Mouse (Mus musculus) megakaryocyte, embryonic 14.5 days (primary cell): Measurements from ENCODE around the gene Mrm2.

Experiments used
- FLI1 ChIP-seq: IDR thresholded peaks from 2 replicates; pipeline ENCODE4 v1.6.1; 2012; ENCODE audit warnings: low read length, inconsistent platforms, mixed read lengths
- GATA1 ChIP-seq: IDR thresholded peaks from 3 replicates; pipeline ENCODE4 v1.6.1; 2012; ENCODE audit warnings: mixed read lengths, low read length, inconsistent platforms, borderline replicate concordance

DNA sequence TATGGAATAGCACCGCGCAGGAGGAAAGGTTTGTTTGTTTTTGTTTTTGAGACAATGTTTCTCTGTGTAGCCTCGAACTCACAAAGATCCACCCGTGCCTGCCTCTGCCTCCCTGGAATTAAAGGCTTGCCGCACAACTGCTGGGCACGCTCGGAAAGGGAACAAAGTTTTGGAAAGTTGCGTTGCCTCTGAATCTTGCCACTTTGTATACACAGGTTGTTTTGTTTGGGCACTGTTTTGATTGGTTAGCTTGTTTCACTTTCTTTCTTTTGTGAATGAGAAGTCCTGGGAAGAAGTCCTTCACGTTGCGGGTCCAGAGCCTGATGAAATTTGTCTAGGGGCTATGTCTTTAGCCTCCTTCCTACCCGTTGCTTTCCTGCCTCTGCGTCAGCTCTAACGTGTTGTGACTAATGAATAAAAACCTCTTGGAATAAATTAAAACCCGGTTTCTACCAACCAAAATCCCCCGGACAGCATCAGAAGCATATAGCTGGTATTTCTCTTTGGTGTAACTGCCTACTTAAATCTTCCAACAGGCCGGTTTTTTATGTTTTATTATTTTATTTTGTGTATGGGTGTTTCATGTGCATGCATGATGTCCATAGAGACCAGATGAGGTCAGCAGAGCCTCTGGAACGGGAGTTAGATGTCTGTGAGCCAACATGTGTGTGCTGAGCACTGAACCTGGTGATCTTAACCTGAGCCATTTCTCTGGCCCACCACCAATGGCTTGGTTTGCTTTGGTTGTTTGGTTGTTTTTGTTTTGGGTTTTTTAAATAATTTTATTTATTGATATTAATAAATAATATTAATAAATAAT is 9.7 kb downstream of the Mrm2 start:
- TF ChIP-seq FLI1 (no peak), GATA1 (no peak)
